Mouse (Mus musculus) adrenal gland, postnatal 4 days (tissue): ENCODE results near the gene Vmn1r151. TPM values are rescaled to one million over a fixed set of nuclear protein-coding genes. Genes with fewer than 3 reads are reported as not detected.
"Not testable (repeated sequence)": the region's sequence is repeated elsewhere in the genome, so short reads cannot be mapped to it uniquely, and the experiment has no call there.

Source experiments
- DNase-seq, 2 experiments: peaks; one replicate each; pipeline ENCODE4 v3.0.0; 2021 to 2022; ENCODE audit warnings: low spot score in 2 of 2, mixed read lengths in 2 of 2
- long read RNA-seq, 2 experiments: library from polyadenylated mRNA; stranded (forward); transcript quantifications; one replicate each; pipeline ENCODE4 v2.0.0; 2021
- total RNA-seq, 2 experiments: library from RNA; stranded (reverse); gene quantifications; 2 replicates each; pipeline ENCODE4 v1.2.3; 2021

Gene Vmn1r151
- not detected for total RNA-seq
- long read RNA-seq, experiment 1, result 0 reads
- long read RNA-seq, experiment 2, result 0 reads

- not testable (repeated sequence) for DNase-seq
Observed at GRCm38 (mm10) chr7:22499578-22499977, at the start of gene Vmn1r151. Gene Vmn1r151, minus strand, starts transcription at chr7:22499678.

- DNase-seq, result not testable (repeated sequence)
Observed at GRCm38 (mm10) chr7:22534787-22535186, 35.3 kb upstream of the Vmn1r151 start, which contains the start of gene Gm8677. Gene Gm8677, minus strand, starts transcription at chr7:22534887.

- not testable (repeated sequence) for DNase-seq
Observed at GRCm38 (mm10) chr7:22522667-22523066, 23.2 kb upstream of the Vmn1r151 start, which contains the start of gene Vmn1r152. Gene Vmn1r152, plus strand, starts transcription at chr7:22522967.

- DNase-seq, result not testable (repeated sequence)
Observed at GRCm38 (mm10) chr7:22463975-22464374, 35.5 kb downstream of the Vmn1r151 start, which contains the start of gene Gm10665. Gene Gm10665, minus strand, starts transcription at chr7:22464075.

Other genes with a start within 250 kb of the Vmn1r151 start
- gene Gm4187, start 170.0 kb downstream of the Vmn1r151 start, total RNA-seq, result not detected
- not detected for gene Gm8660, start 128.6 kb downstream of the Vmn1r151 start, total RNA-seq
- gene Vmn1r148, start 86.1 kb downstream of the Vmn1r151 start, total RNA-seq, result not detected
- gene Vmn1r149, start 61.4 kb downstream of the Vmn1r151 start, total RNA-seq, result not detected
- gene Gm10665, start 35.6 kb downstream of the Vmn1r151 start, total RNA-seq, result not detected
- gene Vmn1r152, start 23.3 kb upstream of the Vmn1r151 start, total RNA-seq, result not detected
- not detected for gene Gm8677, start 35.2 kb upstream of the Vmn1r151 start, total RNA-seq
- not detected for gene Gm4201, start 65.7 kb upstream of the Vmn1r151 start, total RNA-seq
- not detected for gene Gm4565, start 88.4 kb upstream of the Vmn1r151 start, total RNA-seq
- not detected for gene Vmn1r155, start 158.3 kb upstream of the Vmn1r151 start, total RNA-seq
- gene Gm8693, start 192.6 kb upstream of the Vmn1r151 start, total RNA-seq, result not detected
- not detected for gene Gm4567, start 220.0 kb upstream of the Vmn1r151 start, total RNA-seq